Mouse (Mus musculus) neural tube, embryonic 11.5 days (tissue): ENCODE measurements at regions not wholly inside any gene's neighbourhood (a gene's known extent, or its start where the extent isn't known, plus 50 kb on each side); places are given as distances from the start of the nearest gene placed in this dataset.

ENCODE experiments used
- ATAC-seq: fragments of 200-750 bp; cut with Nextera tagmentation; 2 replicates; pipeline ENCODE4 v1.8.0; 2017; ENCODE audit warnings: moderate number of reproducible peaks, mild to moderate bottlenecking, moderate TSS enrichment, moderate library complexity; ENCODE audit not compliant: insufficient read depth, low FRiP score, low TSS enrichment
- DNase-seq: peaks from one replicate; pipeline ENCODE4 v3.0.0-alpha.2; 2015; ENCODE audit warnings: low spot score
- H3K27ac ChIP-seq: fragments of 300-500 bp; sonication (generic); 2 replicates; pipeline ENCODE4 v1.5.1; 2014; ENCODE audit warnings: low read depth, mild to moderate bottlenecking, low read length
- H3K27me3 ChIP-seq: fragments of 300-500 bp; sonication (generic); 2 replicates; pipeline ENCODE4 v1.6.1; 2014; ENCODE audit warnings: mild to moderate bottlenecking, low read length, mixed read lengths; ENCODE audit not compliant: control insufficient read depth, insufficient read depth
- H3K36me3 ChIP-seq: fragments of 300-500 bp; sonication (generic); 2 replicates; pipeline ENCODE4 v1.6.1; 2014; ENCODE audit warnings: mild to moderate bottlenecking, low read length, moderate library complexity, mixed read lengths; ENCODE audit not compliant: control insufficient read depth, insufficient read depth
- H3K4me1 ChIP-seq: fragments of 300-500 bp; sonication (generic); 2 replicates; pipeline ENCODE4 v1.6.1; 2014; ENCODE audit warnings: low read length, mixed read lengths; ENCODE audit not compliant: control insufficient read depth, insufficient read depth
- H3K4me2 ChIP-seq: fragments of 300-500 bp; sonication (generic); 2 replicates; pipeline ENCODE4 v1.6.1; 2014; ENCODE audit warnings: low read depth, mild to moderate bottlenecking, moderate library complexity
- H3K4me3 ChIP-seq: fragments of 300-500 bp; sonication (generic); 2 replicates; pipeline ENCODE4 v1.5.1; 2014; ENCODE audit warnings: low read depth, low read length
- H3K9ac ChIP-seq: fragments of 300-500 bp; sonication (generic); 2 replicates; pipeline ENCODE4 v1.6.1; 2014; ENCODE audit warnings: mild to moderate bottlenecking, low read length
- H3K9me3 ChIP-seq: fragments of 300-500 bp; sonication (generic); 2 replicates; pipeline ENCODE4 v1.6.1; 2016; ENCODE audit warnings: low read length; ENCODE audit not compliant: control insufficient read depth
- WGBS: fragments of 180-500 bp; shearing (Covaris S2); extraction: QIAGEN DNeasy Blood & Tissue Kit; methylation state at CpG from one replicate; pipeline ENCODE4 v1.1.7; 2014; 5-methylcytosine and 5-hydroxymethylcytosine counted together

DNA sequence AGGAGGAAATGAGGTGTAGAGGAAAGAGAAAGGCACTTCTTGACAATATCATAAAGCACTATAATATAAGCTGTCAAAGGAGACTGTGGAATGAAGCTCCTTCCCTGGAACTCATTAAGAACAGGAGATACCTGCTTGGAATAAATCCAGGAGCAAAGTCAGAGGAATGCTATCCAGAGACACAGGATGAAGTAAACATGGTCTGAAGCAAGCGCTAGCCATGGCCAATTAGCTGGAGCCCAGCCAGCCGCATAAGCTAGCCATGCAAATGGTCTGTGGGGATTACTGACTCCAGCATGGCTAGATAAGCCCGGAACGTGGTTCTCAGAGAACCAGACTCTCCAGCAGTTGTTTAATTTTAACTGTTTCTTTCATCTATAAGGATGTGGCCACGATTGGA lies 54.9 kb upstream of the Gpc3 start:
- no peak overlapping the region for H3K4me2 ChIP-seq
- H3K27ac ChIP-seq = no peak overlapping the region
- H3K4me3 ChIP-seq = no peak overlapping the region
- no peaks in the 10 kb centered on the region for H3K27me3 ChIP-seq
- no peaks in the 10 kb centered on the region for H3K36me3 ChIP-seq
- H3K9me3 ChIP-seq = no peaks in the 10 kb centered on the region
- DNase-seq (no peak), ATAC-seq (no peak)
- no peaks in the 10 kb centered on the region for H3K4me1 ChIP-seq
- no peak overlapping the region for H3K9ac ChIP-seq
- 65% methylated on average over 5 of the region's 5 CpGs for WGBS

DNA sequence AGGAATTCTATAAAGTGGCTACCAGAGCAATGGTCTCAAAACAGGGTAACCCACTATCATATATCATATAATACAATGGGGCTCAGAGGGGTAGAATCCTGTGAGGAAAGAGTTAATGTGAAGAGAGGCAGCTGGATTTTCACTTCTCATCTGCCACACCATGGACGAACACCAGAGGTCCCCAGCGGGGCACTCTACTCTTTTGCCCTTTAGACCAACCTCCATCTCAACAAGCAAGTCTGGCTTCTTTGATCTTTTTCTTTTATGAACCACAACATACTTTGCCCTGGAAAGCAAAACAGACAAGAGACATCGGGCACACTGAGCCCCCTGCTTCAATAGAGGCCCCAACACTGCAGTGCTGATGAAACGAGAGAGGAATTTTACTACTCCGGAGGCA lies 65.3 kb upstream of the Gpc3 start:
- no peak overlapping the region for H3K9ac ChIP-seq
- no peaks in the 10 kb centered on the region for H3K9me3 ChIP-seq
- no peak for ATAC-seq
- DNase-seq = peak; percentile 47
- no peak overlapping the region for H3K27ac ChIP-seq
- no peaks in the 10 kb centered on the region for H3K36me3 ChIP-seq
- 21% methylated on average over 5 of the region's 5 CpGs for WGBS
- no peaks in the 10 kb centered on the region for H3K27me3 ChIP-seq
- H3K4me2 ChIP-seq = no peak overlapping the region
- no peaks in the 10 kb centered on the region for H3K4me1 ChIP-seq
- no peak overlapping the region for H3K4me3 ChIP-seq

DNA sequence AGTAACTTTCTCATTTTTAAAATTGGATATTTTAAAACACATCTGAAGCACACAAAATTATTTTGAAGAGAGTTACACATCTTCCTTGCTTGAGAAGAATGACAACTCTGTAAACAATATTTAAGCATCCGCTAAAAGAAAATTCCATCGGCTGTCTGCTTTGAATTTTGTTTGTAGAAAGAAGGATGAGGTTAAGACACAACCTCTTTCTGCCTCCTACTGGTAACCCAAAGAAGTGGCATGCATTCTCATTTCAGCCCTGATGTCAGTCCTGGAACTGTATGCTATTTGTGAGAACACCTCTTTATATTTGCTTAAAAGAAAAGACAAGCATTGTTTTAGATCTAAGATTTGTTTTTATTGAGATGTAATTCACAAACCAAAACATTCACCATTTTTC lies 80.6 kb upstream of the Gpc3 start:
- Histone ChIP-seq H3K4me1 (no peaks in the 10 kb centered on the region), H3K4me3 (no peak overlapping the region), H3K4me2 (no peak overlapping the region), H3K9ac (no peak overlapping the region), H3K27ac (no peak overlapping the region), H3K9me3 (no peaks in the 10 kb centered on the region), H3K27me3 (no peaks in the 10 kb centered on the region), H3K36me3 (no peaks in the 10 kb centered on the region)
- DNase-seq = no peak
- WGBS = 55% methylated on average over 2 of the region's 2 CpGs
- no peak for ATAC-seq

GRCm38 (mm10) chrX:52699615-52700014 lies 85.9 kb upstream of the Gpc3 start:
- Histone ChIP-seq H3K4me1 (no peaks in the 10 kb centered on the region), H3K27ac (no peak overlapping the region), H3K4me2 (no peak overlapping the region), H3K4me3 (no peak overlapping the region), H3K36me3 (no peaks in the 10 kb centered on the region), H3K27me3 (no peaks in the 10 kb centered on the region), H3K9ac (no peak overlapping the region), H3K9me3 (no peaks in the 10 kb centered on the region)
- DNase-seq = no peak
- ATAC-seq = no peak
- WGBS = 74% methylated on average over 1 of the region's 1 CpGs

DNA sequence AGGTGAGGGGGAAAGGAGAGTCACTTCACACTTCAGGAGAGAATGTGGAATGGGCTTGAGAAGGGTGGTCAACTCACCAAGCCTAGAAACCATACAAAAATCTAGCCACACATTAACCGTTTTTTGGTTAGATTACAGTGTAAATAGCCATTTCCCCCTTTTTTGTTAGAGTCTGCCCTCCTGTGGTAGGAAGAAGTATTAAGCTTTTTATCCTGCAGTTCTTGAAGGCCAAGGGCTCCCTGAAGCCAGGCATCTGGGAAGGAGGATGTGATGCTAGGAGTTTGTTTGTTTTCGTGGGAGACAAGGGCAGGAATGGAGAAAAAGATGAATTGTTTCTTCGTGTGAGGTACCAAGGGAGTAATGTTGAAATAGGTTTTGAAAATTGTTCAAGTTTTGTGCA lies 73.5 kb upstream of the Ccdc160 start:
- no peaks in the 10 kb centered on the region for H3K36me3 ChIP-seq
- no peak overlapping the region for H3K4me3 ChIP-seq
- no peaks in the 10 kb centered on the region for H3K4me1 ChIP-seq
- ATAC-seq (no peak), DNase-seq (no peak)
- WGBS = 41% methylated on average over 3 of the region's 3 CpGs
- no peaks in the 10 kb centered on the region for H3K27me3 ChIP-seq
- no peak overlapping the region for H3K27ac ChIP-seq
- H3K9ac ChIP-seq = no peak overlapping the region
- H3K4me2 ChIP-seq = no peak overlapping the region
- no peaks in the 10 kb centered on the region for H3K9me3 ChIP-seq

GRCm38 (mm10) chrX:52738116-52738515 lies 52.9 kb upstream of the Ccdc160 start:
- H3K4me2 ChIP-seq = no peak overlapping the region
- H3K27ac ChIP-seq = no peak overlapping the region
- ATAC-seq (no peak), DNase-seq (no peak)
- no peaks in the 10 kb centered on the region for H3K9me3 ChIP-seq
- 74% methylated on average over 3 of the region's 3 CpGs for WGBS
- H3K27me3 ChIP-seq = no peaks in the 10 kb centered on the region
- no peaks in the 10 kb centered on the region for H3K36me3 ChIP-seq
- no peaks in the 10 kb centered on the region for H3K4me1 ChIP-seq
- H3K9ac ChIP-seq = no peak overlapping the region
- H3K4me3 ChIP-seq = no peak overlapping the region
